Mouse (Mus musculus): ENCODE results near the gene Slc41a3.

DNA sequence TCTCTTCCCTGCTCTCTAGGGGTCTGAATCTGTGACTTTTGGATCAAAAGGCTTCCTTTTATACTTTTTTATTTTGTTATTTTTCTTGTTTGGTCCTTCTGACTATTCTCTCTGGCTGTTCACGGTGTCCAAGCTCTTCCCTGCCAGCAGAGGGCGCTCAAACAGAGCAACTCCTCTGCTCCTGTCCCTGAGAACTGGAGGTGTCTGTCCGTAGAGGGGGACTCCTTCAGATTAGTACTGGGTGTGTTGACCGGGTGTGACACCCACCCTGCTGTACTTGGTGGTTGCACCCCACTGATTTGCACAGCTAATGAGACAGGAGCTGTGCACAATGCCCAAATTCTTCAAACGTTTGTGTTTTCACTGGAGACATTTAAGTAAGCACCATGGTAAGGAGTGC is 2.7 kb downstream of the Slc41a3 start:
- TF ChIP-seq CTCF (IDR thresholded peaks at IDR 0.05; ENCODE audit: low read depth, low read length) (peak; percentile 68), POLR2AphosphoS5 (IDR thresholded peaks at IDR 0.05; ENCODE audit: insufficient replicate concordance, low read depth, low read length) (no peak), GATA2 (IDR thresholded peaks at IDR 0.05; ENCODE audit: borderline replicate concordance, low read depth, low read length) (no peak), GATA1 (IDR thresholded peaks at IDR 0.05; ENCODE audit: borderline replicate concordance, low read length) (no peak), TAL1 (conservative IDR thresholded peaks at IDR 0.05; ENCODE audit: low read depth, low read length) (no peak)
